8 mouse cellular contexts compared by ENCODE assay signal in the genomic region with DNA sequence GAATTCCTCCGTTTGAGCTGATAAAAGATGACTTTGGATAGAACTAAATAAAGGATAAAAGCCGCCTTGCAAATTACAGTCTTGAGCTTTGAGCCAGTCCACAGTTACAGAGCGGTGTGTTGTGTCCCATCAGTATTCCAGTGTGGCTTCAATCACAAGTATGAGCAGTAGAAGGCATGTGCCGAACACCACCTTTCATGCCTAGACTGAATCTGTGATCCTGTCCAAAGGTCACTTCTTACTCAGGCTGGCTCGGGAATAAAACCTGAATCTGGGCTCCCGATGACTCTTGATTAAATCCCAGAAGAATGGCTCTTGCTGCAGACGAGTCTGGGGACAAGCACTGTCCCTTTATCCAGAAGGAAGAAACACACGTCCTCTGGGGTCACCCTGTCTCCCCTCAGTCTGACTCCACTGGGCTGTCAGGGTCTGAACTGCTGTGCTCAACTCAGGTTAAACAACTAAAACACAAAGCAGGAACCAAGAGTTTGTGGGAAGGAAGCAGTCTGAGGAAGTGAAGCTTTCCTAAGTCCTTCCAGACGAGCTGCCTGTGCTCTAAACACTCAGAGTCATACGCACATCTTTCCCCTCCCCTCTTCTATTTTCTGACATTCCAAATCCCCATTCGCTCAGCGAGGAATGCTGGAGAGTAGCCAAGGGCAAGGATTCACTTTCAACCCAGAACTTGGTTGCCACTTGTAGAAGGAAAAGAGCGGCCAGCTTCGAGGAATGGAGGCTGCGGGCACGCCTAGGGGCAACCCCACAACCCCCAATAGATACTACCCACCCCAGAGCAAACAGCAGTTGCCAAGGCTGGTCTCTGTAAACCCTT.
DNase-seq lines count a peak whose midpoint lies in the region; ATAC-seq and TF ChIP-seq lines count a peak whose summit lies in the region.

No protein-coding gene starts in this region.

- TF ChIP-seq POLR2A in brain, embryonic 14.5 days (IDR thresholded peaks at IDR 0.05; ENCODE audit: borderline replicate concordance, extremely low read depth, insufficient read depth, insufficient read length, poor library complexity, severe bottlenecking): no peak

- no peak overlapping the region for H3K9ac ChIP-seq in hindbrain, embryonic 13.5 days
- H3K9ac ChIP-seq in hindbrain, embryonic 11.5 days (ENCODE audit: low read depth, low read length): no peak overlapping the region
- H3K9ac ChIP-seq in heart, embryonic 12.5 days: peak overlapping the region; percentile 49

- ATAC-seq in hindbrain, embryonic 13.5 days (ENCODE audit: low FRiP score): no peak
- no peak for ATAC-seq in hindbrain, embryonic 11.5 days (ENCODE audit: low FRiP score)
- ATAC-seq in heart, embryonic 12.5 days (ENCODE audit: insufficient number of reproducible peaks, low FRiP score): 0 out of 2 replicates have a peak, but pooled peaks have one; percentile 48

- no peaks in the 10 kb centered on the region for H3K27me3 ChIP-seq in hindbrain, embryonic 13.5 days
- no peaks in the 10 kb centered on the region for H3K27me3 ChIP-seq in hindbrain, embryonic 11.5 days (ENCODE audit: control insufficient read depth, insufficient read depth, low read length)
- no peaks in the 10 kb centered on the region for H3K27me3 ChIP-seq in heart, embryonic 12.5 days (replicated peaks)

- H3K27ac ChIP-seq in hindbrain, embryonic 13.5 days: 0 out of 2 replicates have a peak overlapping the region, but pooled peaks have one; percentile 2
- H3K27ac ChIP-seq in hindbrain, embryonic 11.5 days (ENCODE audit: low read depth, low read length): no peak overlapping the region
- peak overlapping the region; percentile 96 for H3K27ac ChIP-seq in heart, embryonic 12.5 days (ENCODE audit: poor library complexity, severe bottlenecking)

- peaks cover 22% of the 10 kb centered on the region for H3K4me1 ChIP-seq in hindbrain, embryonic 13.5 days (replicated peaks)
- no peaks in the 10 kb centered on the region for H3K4me1 ChIP-seq in hindbrain, embryonic 11.5 days (replicated peaks; ENCODE audit: control insufficient read depth, insufficient read depth, low read length)
- peaks cover 54% of the 10 kb centered on the region for H3K4me1 ChIP-seq in heart, embryonic 12.5 days (replicated peaks)

- DNase-seq in hindbrain, embryonic 11.5 days (ENCODE audit: low spot score): no peak
- peak; percentile 70 for DNase-seq in brain, embryonic 14.5 days (ENCODE audit: low read depth)
- peak; percentile 70 to 76 for DNase-seq in kidney, postnatal 36 days
- DNase-seq in monocyte, adult 2 months (ENCODE audit: low read depth in 1 of 2, low spot score in 2 of 2): peak; percentile 5 to 6
- no peak for DNase-seq in frontal cortex, postnatal 14 days (ENCODE audit: low spot score in 2 of 2)
- DNase-seq in layer of hippocampus, postnatal 36 days: no peak

- peaks cover 6% of the 10 kb centered on the region for H3K36me3 ChIP-seq in hindbrain, embryonic 13.5 days
- H3K36me3 ChIP-seq in hindbrain, embryonic 11.5 days (ENCODE audit: control insufficient read depth, insufficient read depth, low read length): no peaks in the 10 kb centered on the region
- H3K36me3 ChIP-seq in heart, embryonic 12.5 days: peaks cover 14% of the 10 kb centered on the region

- H3K4me2 ChIP-seq in hindbrain, embryonic 13.5 days: no peak overlapping the region
- no peak overlapping the region for H3K4me2 ChIP-seq in hindbrain, embryonic 11.5 days (replicated peaks; ENCODE audit: low read depth, low read length)
- peak overlapping the region; percentile 59 for H3K4me2 ChIP-seq in heart, embryonic 12.5 days

- TF ChIP-seq CTCF in brain, embryonic 14.5 days (IDR thresholded peaks at IDR 0.05; ENCODE audit: borderline replicate concordance, extremely low read depth, insufficient read depth, insufficient read length): no peak

- 68% methylated on average over 16 of the region's 16 CpGs for WGBS in hindbrain, embryonic 13.5 days
- WGBS in hindbrain, embryonic 11.5 days: 72% methylated on average over 16 of the region's 16 CpGs
- WGBS in heart, embryonic 12.5 days: 31% methylated on average over 16 of the region's 16 CpGs

- no peaks in the 10 kb centered on the region for H3K9me3 ChIP-seq in hindbrain, embryonic 13.5 days
- no peaks in the 10 kb centered on the region for H3K9me3 ChIP-seq in hindbrain, embryonic 11.5 days (ENCODE audit: control insufficient read depth, low read length)
- peaks cover 8% of the 10 kb centered on the region for H3K9me3 ChIP-seq in heart, embryonic 12.5 days (replicated peaks)

- H3K4me3 ChIP-seq in hindbrain, embryonic 13.5 days: no peak overlapping the region
- H3K4me3 ChIP-seq in hindbrain, embryonic 11.5 days (ENCODE audit: low read depth, low read length): no peak overlapping the region
- H3K4me3 ChIP-seq in heart, embryonic 12.5 days: peak overlapping the region; percentile 24

Comparison
In these comparisons a context has a peak if more than half of its experiments do, and no peak if none do; other contexts are left out.
1. DNase-seq: peak in brain, embryonic 14.5 days (single experiment), kidney, postnatal 36 days (2 of 2) and monocyte, adult 2 months (2 of 2); none in hindbrain, embryonic 11.5 days (single experiment), frontal cortex, postnatal 14 days (0 of 2) and layer of hippocampus, postnatal 36 days (0 of 2).